Mouse (Mus musculus) testis, adult 2 months (tissue): Measurements from ENCODE around the gene Elavl2. TPM values are rescaled to one million over a fixed set of nuclear protein-coding genes. Genes with fewer than 3 reads are reported as not detected.

ENCODE experiments used
- H3K27ac ChIP-seq: fragments of 200-500 bp; 2 replicates; pipeline ENCODE4 v1.5.1; 2012; ENCODE audit warnings: low read depth, low read length; ENCODE audit not compliant: control insufficient read depth, insufficient read depth
- H3K27me3 ChIP-seq: fragments of 200-500 bp; 2 replicates; pipeline ENCODE4 v1.6.1; 2012; ENCODE audit warnings: mild to moderate bottlenecking, low read length, moderate library complexity; ENCODE audit not compliant: control insufficient read depth, insufficient read depth
- H3K36me3 ChIP-seq: fragments of 200-500 bp; 2 replicates; pipeline ENCODE4 v1.6.1; 2012; ENCODE audit warnings: mild to moderate bottlenecking, low read length; ENCODE audit not compliant: control insufficient read depth, insufficient read depth
- H3K4me1 ChIP-seq: fragments of 200-500 bp; 2 replicates; pipeline ENCODE4 v1.6.1; 2012; ENCODE audit warnings: low read length; ENCODE audit not compliant: control insufficient read depth, insufficient read depth
- H3K4me3 ChIP-seq: fragments of 200-500 bp; 2 replicates; pipeline ENCODE4 v1.5.1; 2012; ENCODE audit warnings: low read depth, mild to moderate bottlenecking, low read length, moderate library complexity, mixed read lengths; ENCODE audit not compliant: control insufficient read depth
- CTCF ChIP-seq: fragments of 200-500 bp; IDR thresholded peaks from 2 replicates; pipeline ENCODE4 v1.5.1; 2012; ENCODE audit warnings: low read depth, mild to moderate bottlenecking, inconsistent platforms, low read length, moderate library complexity; ENCODE audit not compliant: control insufficient read depth, insufficient read depth, insufficient replicate concordance
- POLR2A ChIP-seq: fragments of 200-500 bp; IDR thresholded peaks from 2 replicates; pipeline ENCODE4 v1.6.1; 2012; ENCODE audit warnings: low read depth, mild to moderate bottlenecking, inconsistent platforms, low read length, moderate library complexity; ENCODE audit not compliant: control insufficient read depth
- polyA plus RNA-seq: library from polyadenylated mRNA; depleted of rRNA; stranded (reverse); fragments of >200 nt; gene quantifications from 2 replicates; pipeline ENCODE4 v1.2.3, GENCODE M21; 2012

Elavl2 gene
- polyA plus RNA-seq, 1 experiment: 1.5 TPM

- H3K27ac ChIP-seq: no peak overlapping the region
- TF ChIP-seq POLR2A (no peak), CTCF (no peak)
- no peaks in the 10 kb centered on the region for H3K36me3 ChIP-seq
- no peaks in the 10 kb centered on the region for H3K27me3 ChIP-seq
- no peak overlapping the region for H3K4me3 ChIP-seq
- no peaks in the 10 kb centered on the region for H3K4me1 ChIP-seq
These were observed 89.8 kb downstream of the Elavl2 start for GRCm38 (mm10) chr4:91310801-91311200.

GRCm38 (mm10) chr4:91297706-91298105, 102.9 kb downstream of the Elavl2 start:
- Histone ChIP-seq H3K27ac (no peak overlapping the region), H3K4me1 (no peaks in the 10 kb centered on the region), H3K36me3 (no peaks in the 10 kb centered on the region), H3K4me3 (no peak overlapping the region), H3K27me3 (no peaks in the 10 kb centered on the region)
- TF ChIP-seq CTCF (no peak), POLR2A (no peak)

- no peak overlapping the region for H3K4me3 ChIP-seq
- no peaks in the 10 kb centered on the region for H3K27me3 ChIP-seq
- TF ChIP-seq CTCF: no peak
- TF ChIP-seq POLR2A: no peak
- H3K4me1 ChIP-seq: no peaks in the 10 kb centered on the region
- H3K36me3 ChIP-seq: no peaks in the 10 kb centered on the region
- H3K27ac ChIP-seq: no peak overlapping the region
These were observed 105.3 kb downstream of the Elavl2 start for GRCm38 (mm10) chr4:91295317-91295716.

GRCm38 (mm10) chr4:91291526-91291925, 109.1 kb downstream of the Elavl2 start:
- TF ChIP-seq POLR2A (no peak), CTCF (no peak)
- H3K4me3 ChIP-seq: no peak overlapping the region
- no peaks in the 10 kb centered on the region for H3K27me3 ChIP-seq
- no peaks in the 10 kb centered on the region for H3K36me3 ChIP-seq
- H3K27ac ChIP-seq: no peak overlapping the region
- H3K4me1 ChIP-seq: no peaks in the 10 kb centered on the region

GRCm38 (mm10) chr4:91290373-91290772, 110.2 kb downstream of the Elavl2 start:
- Histone ChIP-seq H3K4me3 (no peak overlapping the region), H3K27me3 (no peaks in the 10 kb centered on the region), H3K4me1 (no peaks in the 10 kb centered on the region), H3K36me3 (no peaks in the 10 kb centered on the region), H3K27ac (no peak overlapping the region)
- TF ChIP-seq POLR2A (no peak), CTCF (no peak)

- H3K4me1 ChIP-seq: no peaks in the 10 kb centered on the region
- no peaks in the 10 kb centered on the region for H3K27me3 ChIP-seq
- H3K36me3 ChIP-seq: no peaks in the 10 kb centered on the region
- H3K4me3 ChIP-seq: no peak overlapping the region
- TF ChIP-seq POLR2A (no peak), CTCF (no peak)
- no peak overlapping the region for H3K27ac ChIP-seq
These were observed 111.4 kb downstream of the Elavl2 start for GRCm38 (mm10) chr4:91289151-91289550.

- H3K27me3 ChIP-seq: no peaks in the 10 kb centered on the region
- H3K27ac ChIP-seq: no peak overlapping the region
- no peaks in the 10 kb centered on the region for H3K4me1 ChIP-seq
- no peak overlapping the region for H3K4me3 ChIP-seq
- H3K36me3 ChIP-seq: no peaks in the 10 kb centered on the region
- TF ChIP-seq POLR2A: no peak
- TF ChIP-seq CTCF: no peak
These were observed 132.2 kb downstream of the Elavl2 start for GRCm38 (mm10) chr4:91268390-91268789.
